Mouse (Mus musculus): ENCODE measurements at regions not wholly inside any gene's neighbourhood (a gene's known extent, or its start where the extent isn't known, plus 50 kb on each side); places are given as distances from the start of the nearest gene placed in this dataset.

DNA sequence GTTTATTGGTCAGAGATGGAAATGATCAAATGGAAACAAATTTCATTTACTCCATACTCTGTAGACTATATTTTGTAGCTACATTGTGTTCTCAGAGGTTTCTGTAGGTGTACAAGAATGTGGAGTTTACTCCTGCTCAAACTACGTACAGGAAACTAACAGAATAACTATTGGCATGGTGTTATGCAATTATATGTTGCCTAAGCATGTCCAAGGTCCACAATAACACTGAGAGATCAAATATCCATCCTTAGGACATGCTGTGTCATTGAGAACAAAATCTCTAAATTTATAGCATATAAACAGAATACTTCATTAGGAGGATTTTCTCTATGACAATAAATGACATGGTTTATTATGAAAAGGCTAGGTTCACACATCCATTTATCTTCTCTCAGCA lies 400.3 kb downstream of the Fam198b start:
- DNase-seq: no peak

DNA sequence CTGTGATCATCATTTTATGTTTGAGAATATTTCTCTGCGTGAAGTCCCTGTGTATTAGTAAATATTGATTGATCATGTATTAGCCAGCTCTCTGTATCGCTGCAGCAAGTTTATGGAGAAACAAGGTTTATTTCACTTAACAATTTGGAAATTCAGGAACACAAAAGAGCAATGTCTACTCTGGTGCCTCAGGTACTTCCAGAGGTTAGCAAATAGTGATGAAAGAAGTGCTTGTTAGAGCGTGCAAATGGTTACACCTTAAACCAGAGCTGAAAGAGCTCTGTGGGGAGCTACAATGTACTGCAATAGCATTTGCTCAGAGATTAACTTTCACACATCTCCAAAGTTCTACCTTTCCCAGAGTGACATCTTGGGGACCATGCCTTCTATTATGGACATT lies 400.9 kb downstream of the Fam198b start:
- no peak for DNase-seq

- no peak for DNase-seq
Observed at GRCm38 (mm10) chr3:80293485-80293884, 409.2 kb downstream of the Fam198b start.

GRCm38 (mm10) chr3:80307632-80308031 lies 423.3 kb downstream of the Fam198b start:
- no peak for DNase-seq

DNA sequence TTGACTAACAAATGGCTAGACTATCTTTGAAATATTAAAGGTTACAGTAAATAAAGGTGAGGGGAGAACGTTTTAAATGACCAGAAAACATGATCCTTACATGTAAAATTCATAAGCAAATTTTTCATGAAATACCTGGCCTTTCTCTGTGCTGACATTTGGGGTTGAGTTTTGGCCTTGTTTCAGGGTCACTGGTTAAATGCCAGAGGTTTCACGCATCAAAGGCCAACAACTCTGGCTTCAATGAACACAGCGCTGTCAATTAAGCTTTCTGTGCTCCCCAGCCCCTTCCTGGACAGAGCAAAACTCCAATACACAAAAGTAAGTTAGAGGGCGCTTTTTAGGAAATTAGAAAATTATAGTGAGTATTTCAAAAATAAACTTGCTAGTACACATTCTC lies 425.6 kb downstream of the Fam198b start:
- DNase-seq: no peak

GRCm38 (mm10) chr3:80311689-80312088 lies 427.4 kb downstream of the Fam198b start:
- DNase-seq: no peak

- no peak for DNase-seq
Observed at GRCm38 (mm10) chr3:80322291-80322690, 438.0 kb downstream of the Fam198b start.

GRCm38 (mm10) chr3:80324726-80325125 lies 440.4 kb downstream of the Fam198b start:
- no peak for DNase-seq

GRCm38 (mm10) chr3:80331776-80332175 lies 447.4 kb downstream of the Fam198b start:
- no peak for DNase-seq

DNA sequence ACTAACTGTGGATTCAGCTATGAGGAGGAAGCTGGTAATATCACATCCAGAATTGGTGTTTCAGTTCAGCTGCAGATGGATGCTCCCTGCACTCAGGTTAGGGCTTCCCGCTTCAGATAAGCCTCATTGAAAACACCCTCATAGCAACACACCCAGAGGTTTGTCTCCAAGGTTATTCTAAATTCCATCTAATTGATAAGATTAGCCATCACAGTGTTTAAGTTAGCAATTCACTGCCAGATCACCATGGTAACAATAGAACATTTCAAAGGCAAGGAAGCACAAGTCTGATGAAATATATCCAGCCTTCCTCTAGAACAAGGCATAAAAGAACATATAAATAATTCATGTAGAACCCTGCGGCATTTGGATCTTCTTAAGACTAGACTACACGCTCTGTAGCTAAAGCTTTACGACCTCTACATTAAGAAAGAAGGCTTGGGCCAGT lies 450.1 kb downstream of the Fam198b start:
- no peak for DNase-seq

- no peak for DNase-seq
Observed at GRCm38 (mm10) chr3:80336123-80336674, 451.9 kb downstream of the Fam198b start.

- DNase-seq: no peak
Observed at GRCm38 (mm10) chr3:80367972-80368371, 434.7 kb downstream of the Gria2 start.

- no peak for DNase-seq
Observed at GRCm38 (mm10) chr3:80369214-80369941, 433.3 kb downstream of the Gria2 start.

GRCm38 (mm10) chr3:80372436-80372835 lies 430.2 kb downstream of the Gria2 start:
- DNase-seq: no peak

DNA sequence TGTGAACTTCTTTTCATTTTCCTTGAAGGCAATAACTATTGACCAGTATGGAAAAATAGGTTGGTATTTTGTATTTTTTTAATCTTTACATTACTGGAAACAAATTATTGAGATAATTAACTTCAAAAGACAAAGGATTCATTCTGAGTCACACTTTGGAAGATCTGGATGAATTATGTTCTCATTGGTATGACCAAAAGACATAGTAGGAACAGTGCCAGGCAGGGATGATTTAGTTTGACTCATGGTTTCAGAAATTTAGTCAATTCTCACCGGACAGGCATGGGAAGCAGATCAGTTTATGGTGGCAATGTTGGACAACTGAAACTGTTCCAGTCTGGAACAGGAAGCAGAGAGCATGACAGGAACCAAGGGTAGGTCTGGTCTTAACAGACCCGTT lies 416.6 kb downstream of the Gria2 start:
- no peak for DNase-seq

GRCm38 (mm10) chr3:80396240-80396639 lies 406.4 kb downstream of the Gria2 start:
- DNase-seq: no peak

- DNase-seq: no peak
Observed at GRCm38 (mm10) chr3:80420453-80420852, 382.2 kb downstream of the Gria2 start.

GRCm38 (mm10) chr3:80421461-80421860 lies 381.2 kb downstream of the Gria2 start:
- no peak for DNase-seq

GRCm38 (mm10) chr3:80422106-80422505 lies 380.5 kb downstream of the Gria2 start:
- DNase-seq: no peak

DNA sequence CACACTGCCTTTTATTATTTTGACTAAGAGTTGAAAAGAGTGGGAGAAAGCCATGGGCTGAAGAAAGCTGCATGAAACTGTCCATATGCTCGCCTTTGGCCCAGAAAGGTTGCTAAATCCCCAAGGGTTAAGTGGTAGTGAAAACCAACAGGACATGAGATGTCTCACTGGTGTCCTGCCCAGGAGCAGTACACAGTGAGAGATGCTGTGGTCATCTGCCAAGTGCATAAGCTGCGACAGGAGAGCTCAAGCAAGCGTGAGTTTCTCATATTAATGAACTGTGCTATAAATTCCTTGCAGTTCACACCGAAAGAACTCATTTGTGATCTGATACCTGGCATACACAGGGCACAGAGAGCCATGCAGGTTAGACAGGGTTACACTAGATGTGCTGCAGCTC lies 380.0 kb downstream of the Gria2 start:
- no peak for DNase-seq

Data from lung, postnatal 10 days (tissue).